Mouse (Mus musculus) heart, embryonic 16.5 days (tissue): ENCODE measurements around the gene Ltbp2. TPM values are rescaled to one million over a fixed set of nuclear protein-coding genes. Genes with fewer than 3 reads are reported as not detected.
A peak's percentile ranks its signal among the peaks of the same experiment; 100 is the strongest.

Experiments
- ATAC-seq: fragments of 200-750 bp; cut with Nextera tagmentation; replicated peaks from 2 replicates; pipeline ENCODE4 v1.8.0; 2017; ENCODE audit warnings: moderate number of reproducible peaks; ENCODE audit not compliant: insufficient read depth, low FRiP score; ENCODE audit errors: extremely low read depth
- H3K27ac ChIP-seq: fragments of 300-500 bp; sonication (generic); 2 replicates; pipeline ENCODE4 v1.5.1; 2014; ENCODE audit warnings: mild to moderate bottlenecking, low read length, control low read depth, moderate library complexity
- H3K27me3 ChIP-seq: fragments of 300-500 bp; sonication (generic); 2 replicates; pipeline ENCODE4 v1.6.1; 2014; ENCODE audit warnings: low read length, mixed read lengths; ENCODE audit not compliant: control insufficient read depth, insufficient read depth
- H3K36me3 ChIP-seq: fragments of 300-500 bp; sonication (generic); 2 replicates; pipeline ENCODE4 v1.6.1; 2014; ENCODE audit not compliant: control insufficient read depth, insufficient read depth
- H3K4me1 ChIP-seq: fragments of 300-500 bp; sonication (generic); 2 replicates; pipeline ENCODE4 v1.6.1; 2014; ENCODE audit warnings: low read length, mixed read lengths; ENCODE audit not compliant: control insufficient read depth, insufficient read depth
- H3K4me2 ChIP-seq: fragments of 300-500 bp; sonication (generic); 2 replicates; pipeline ENCODE4 v1.6.1; 2014; ENCODE audit warnings: low read depth, mild to moderate bottlenecking, control low read depth, low read length
- H3K4me3 ChIP-seq: fragments of 300-500 bp; sonication (generic); 2 replicates; pipeline ENCODE4 v1.5.1; 2014; ENCODE audit warnings: mild to moderate bottlenecking, control low read depth, low read length
- H3K9ac ChIP-seq: fragments of 300-500 bp; sonication (generic); 2 replicates; pipeline ENCODE4 v1.6.1; 2014; ENCODE audit warnings: low read length, control low read depth
- H3K9me3 ChIP-seq: fragments of 300-500 bp; sonication (generic); replicated peaks from 2 replicates; pipeline ENCODE4 v1.6.1; 2016; ENCODE audit warnings: low read length; ENCODE audit not compliant: control insufficient read depth
- WGBS: fragments of 180-500 bp; shearing (Covaris S2); extraction: QIAGEN DNeasy Blood & Tissue Kit; methylation state at CpG from one replicate; pipeline ENCODE4 v1.1.7; 2014; 5-methylcytosine and 5-hydroxymethylcytosine counted together
- polyA plus RNA-seq: library from polyadenylated mRNA; unstranded; fragments of >200 nt; fragmentation: Nextera tagmentation; extraction: Ambion mirVana; gene quantifications from 2 replicates; pipeline ENCODE4 v1.2.1, GENCODE M21; 2015

Gene Ltbp2
- polyA plus RNA-seq, 1 experiment from 2014 or later = 5.9 TPM

- Histone ChIP-seq H3K4me1 (peaks cover 23% of the 10 kb centered on the region), H3K9me3 (no peaks in the 10 kb centered on the region), H3K27ac (no peak overlapping the region), H3K27me3 (no peaks in the 10 kb centered on the region), H3K9ac (no peak overlapping the region), H3K36me3 (peaks cover 2% of the 10 kb centered on the region; the same call in 1 of the 2 replicates), H3K4me2 (no peak overlapping the region), H3K4me3 (no peak overlapping the region)
- 85% methylated on average over 7 of the region's 7 CpGs for WGBS
- ATAC-seq = no peak
Measured at GRCm38 (mm10) chr12:84769624-84770023, 106.7 kb downstream of the Ltbp2 start.

GRCm38 (mm10) chr12:84767510-84767909 lies 108.8 kb downstream of the Ltbp2 start:
- H3K27ac ChIP-seq = no peak overlapping the region
- no peak overlapping the region for H3K4me3 ChIP-seq
- peaks cover 13% of the 10 kb centered on the region for H3K4me1 ChIP-seq
- H3K4me2 ChIP-seq = no peak overlapping the region
- H3K27me3 ChIP-seq = no peaks in the 10 kb centered on the region
- ATAC-seq = no peak
- no peak overlapping the region for H3K9ac ChIP-seq
- 70% methylated on average over 6 of the region's 6 CpGs for WGBS
- H3K36me3 ChIP-seq = peaks cover 8% of the 10 kb centered on the region
- no peaks in the 10 kb centered on the region for H3K9me3 ChIP-seq

GRCm38 (mm10) chr12:84766113-84766735 lies 110.1 kb downstream of the Ltbp2 start:
- H3K27ac ChIP-seq = no peak overlapping the region
- H3K9ac ChIP-seq = no peak overlapping the region
- no peaks in the 10 kb centered on the region for H3K27me3 ChIP-seq
- peaks cover 8% of the 10 kb centered on the region for H3K36me3 ChIP-seq
- ATAC-seq = no peak; the same call in 1 of the 2 replicates
- H3K4me2 ChIP-seq = no peak overlapping the region
- 58% methylated on average over 5 of the region's 5 CpGs for WGBS
- H3K4me1 ChIP-seq = peaks cover 8% of the 10 kb centered on the region
- no peaks in the 10 kb centered on the region for H3K9me3 ChIP-seq
- H3K4me3 ChIP-seq = no peak overlapping the region

GRCm38 (mm10) chr12:84765506-84765905 lies 110.8 kb downstream of the Ltbp2 start:
- H3K9me3 ChIP-seq = no peaks in the 10 kb centered on the region
- no peak overlapping the region for H3K4me2 ChIP-seq
- H3K27me3 ChIP-seq = no peaks in the 10 kb centered on the region
- WGBS = 90% methylated on average over 15 of the region's 15 CpGs
- H3K9ac ChIP-seq = no peak overlapping the region
- peaks cover 8% of the 10 kb centered on the region for H3K36me3 ChIP-seq
- peaks cover 6% of the 10 kb centered on the region for H3K4me1 ChIP-seq
- H3K27ac ChIP-seq = no peak overlapping the region
- no peak for ATAC-seq
- H3K4me3 ChIP-seq = no peak overlapping the region

DNA sequence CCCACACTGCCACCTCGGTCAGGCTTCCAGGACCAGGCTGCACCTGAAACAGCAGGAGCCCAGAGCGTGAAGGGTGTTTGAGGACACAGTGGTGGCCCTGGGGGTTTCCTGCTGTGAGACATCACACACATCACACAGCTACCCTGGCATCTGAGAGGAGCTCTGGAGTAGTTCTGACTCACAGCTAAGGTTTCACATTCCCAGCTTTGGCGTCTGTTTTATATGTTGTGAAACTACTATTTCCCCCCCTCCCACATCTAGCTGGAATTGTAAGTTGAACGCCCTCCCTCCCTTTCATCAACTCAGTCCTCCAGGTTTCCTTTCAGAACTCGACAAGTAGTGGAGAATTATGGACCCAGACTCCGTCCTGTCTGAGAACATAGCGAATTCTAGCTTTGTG lies 111.6 kb downstream of the Ltbp2 start:
- no peak overlapping the region for H3K4me2 ChIP-seq
- WGBS = 78% methylated on average over 7 of the region's 7 CpGs
- H3K9ac ChIP-seq = no peak overlapping the region
- H3K4me1 ChIP-seq = peaks cover 6% of the 10 kb centered on the region
- H3K27me3 ChIP-seq = no peaks in the 10 kb centered on the region
- 0 out of 2 replicates have a peak, but pooled peaks have one; percentile 6 for ATAC-seq
- H3K9me3 ChIP-seq = no peaks in the 10 kb centered on the region
- no peak overlapping the region for H3K4me3 ChIP-seq
- peaks cover 12% of the 10 kb centered on the region for H3K36me3 ChIP-seq
- H3K27ac ChIP-seq = no peak overlapping the region

DNA sequence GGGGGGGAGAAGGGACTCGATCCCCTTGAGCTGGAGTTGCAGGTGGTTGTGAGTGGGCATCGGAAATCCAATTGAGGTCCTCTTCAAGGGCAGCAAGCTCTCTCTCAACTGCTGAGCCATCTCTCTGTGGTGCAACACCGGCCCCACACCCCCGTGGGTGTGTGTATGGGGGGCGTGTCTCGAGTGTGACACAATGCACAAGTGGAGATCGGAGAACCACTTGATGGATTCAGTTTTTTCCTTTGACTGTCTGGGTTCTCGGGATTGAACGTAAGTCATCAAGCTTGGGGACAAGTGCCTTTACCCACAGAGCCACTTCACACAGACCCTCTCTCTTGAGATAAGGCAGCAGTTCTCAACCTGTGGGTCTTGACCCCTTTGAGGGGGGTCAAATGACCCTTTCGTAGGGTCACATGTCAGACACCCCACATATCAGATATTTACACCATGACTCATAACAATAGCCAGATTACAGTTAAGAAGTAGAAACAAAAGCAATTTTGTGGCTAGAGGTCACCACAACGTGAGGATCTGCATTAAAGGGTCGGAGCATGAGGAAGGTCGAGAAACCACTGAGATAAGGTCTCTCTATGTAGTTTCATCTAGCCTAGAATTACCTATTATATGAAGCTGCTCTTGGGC lies 112.6 kb downstream of the Ltbp2 start:
- no peak for ATAC-seq
- no peaks in the 10 kb centered on the region for H3K9me3 ChIP-seq
- 65% methylated on average over 13 of the region's 13 CpGs for WGBS
- no peaks in the 10 kb centered on the region for H3K27me3 ChIP-seq
- H3K9ac ChIP-seq = no peak overlapping the region
- H3K4me3 ChIP-seq = no peak overlapping the region
- no peak overlapping the region for H3K27ac ChIP-seq
- peaks cover 6% of the 10 kb centered on the region for H3K4me1 ChIP-seq
- peaks cover 19% of the 10 kb centered on the region for H3K36me3 ChIP-seq
- no peak overlapping the region for H3K4me2 ChIP-seq

DNA sequence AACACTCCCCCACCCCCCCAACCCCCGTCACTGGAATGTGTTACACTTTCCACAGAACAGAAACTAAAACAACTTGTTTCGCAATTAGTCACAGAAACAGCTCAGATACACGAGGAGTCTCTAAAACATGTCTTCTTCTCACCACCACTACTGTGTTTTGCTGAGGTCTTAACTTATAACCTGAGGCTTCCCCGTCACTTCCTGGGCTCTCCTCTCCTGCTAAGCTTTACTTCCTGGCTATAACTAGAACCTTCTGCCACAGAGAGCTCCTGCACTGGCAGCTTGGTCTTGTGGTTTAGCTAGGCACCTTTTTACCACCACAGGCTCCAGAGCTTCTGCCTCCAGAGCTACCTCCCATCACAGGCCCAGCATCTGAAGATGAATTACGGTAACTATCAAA lies 113.8 kb downstream of the Ltbp2 start:
- peaks cover 22% of the 10 kb centered on the region for H3K36me3 ChIP-seq
- H3K4me2 ChIP-seq = no peak overlapping the region
- 80% methylated on average over 5 of the region's 5 CpGs for WGBS
- no peaks in the 10 kb centered on the region for H3K27me3 ChIP-seq
- H3K4me1 ChIP-seq = peaks cover 6% of the 10 kb centered on the region
- no peak overlapping the region for H3K27ac ChIP-seq
- no peak for ATAC-seq
- no peak overlapping the region for H3K9ac ChIP-seq
- no peak overlapping the region for H3K4me3 ChIP-seq
- H3K9me3 ChIP-seq = no peaks in the 10 kb centered on the region

DNA sequence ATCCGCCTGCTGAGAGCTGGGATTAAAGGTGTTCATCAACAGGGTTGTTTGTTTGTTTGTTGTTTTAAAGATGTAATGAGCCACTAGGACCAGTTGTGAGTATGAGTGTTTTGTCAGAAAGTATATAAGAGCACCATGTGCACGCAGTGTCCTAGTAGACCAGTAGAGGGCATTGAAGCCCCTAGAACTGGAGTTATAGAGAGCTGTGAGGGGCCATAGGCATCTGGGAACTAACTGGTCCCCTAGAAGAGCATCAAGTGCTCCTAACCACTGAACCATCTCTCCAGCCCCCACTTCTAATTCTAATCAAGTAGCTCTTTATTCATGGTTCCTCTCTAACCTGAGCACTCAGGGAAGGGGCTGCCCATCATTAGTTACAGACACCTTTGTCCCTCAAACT lies 117.3 kb downstream of the Ltbp2 start:
- H3K4me3 ChIP-seq = no peak overlapping the region
- 77% methylated on average over 2 of the region's 2 CpGs for WGBS
- no peak overlapping the region for H3K4me2 ChIP-seq

GRCm38 (mm10) chr12:84756016-84756415 lies 120.3 kb downstream of the Ltbp2 start:
- Histone ChIP-seq H3K4me2 (no peak overlapping the region), H3K4me1 (no peaks in the 10 kb centered on the region), H3K4me3 (no peak overlapping the region), H3K27me3 (no peaks in the 10 kb centered on the region), H3K9me3 (no peaks in the 10 kb centered on the region), H3K9ac (no peak overlapping the region), H3K27ac (no peak overlapping the region), H3K36me3 (peaks cover 17% of the 10 kb centered on the region)
- WGBS = 83% methylated on average over 10 of the region's 10 CpGs
- no peak for ATAC-seq

More for the DNA sequence above, 117.3 kb downstream of the Ltbp2 start:
- no peak for ATAC-seq
- peaks cover 22% of the 10 kb centered on the region for H3K36me3 ChIP-seq
- no peak overlapping the region for H3K27ac ChIP-seq
- H3K4me1 ChIP-seq = peaks cover 3% of the 10 kb centered on the region
- H3K9ac ChIP-seq = no peak overlapping the region
- no peaks in the 10 kb centered on the region for H3K9me3 ChIP-seq
- H3K27me3 ChIP-seq = no peaks in the 10 kb centered on the region
